In genomic region chr15:85896284-85896683, GRCm38 (mm10) we compare ENCODE assay signal across 9 mouse cellular contexts. TPM values are rescaled to one million over a fixed set of nuclear protein-coding genes. Genes with fewer than 3 reads are reported as not detected.
DNase-seq lines count a peak whose midpoint lies in the region; ATAC-seq and TF ChIP-seq lines count a peak whose summit lies in the region.
"Had no signal": no experiment of that assay in that cellular context is flagged by ENCODE, and none has a peak within 500 bp of the region (broad histone marks: within the 10 kb centered on the region; RNA-seq: fewer than 3 reads in every experiment).

No protein-coding gene starts in this region.

- 0 out of 2 replicates have a peak, but pooled peaks cover 2% of the 10 kb centered on the region for H3K4me1 ChIP-seq in kidney, embryonic 16.5 days (ENCODE audit: insufficient read depth, low read length)
- no peaks in the 10 kb centered on the region for H3K4me1 ChIP-seq in liver, embryonic 14.5 days (replicated peaks; ENCODE audit: control insufficient read depth in 2 of 2, insufficient read depth in 2 of 2, low read length in 1 of 2)
- peaks cover 19% of the 10 kb centered on the region for H3K4me1 ChIP-seq in olfactory bulb, adult 2 months (ENCODE audit: control insufficient read depth, insufficient read depth, low read length)
- H3K4me1 ChIP-seq: embryonic facial prominence, embryonic 13.5 days had no signal

- no peak overlapping the region for H3K4me2 ChIP-seq in kidney, embryonic 16.5 days (replicated peaks; ENCODE audit: low read depth, low read length)
- H3K4me2 ChIP-seq in liver, embryonic 14.5 days (ENCODE audit: low read depth) = no peak overlapping the region
- H3K4me2 ChIP-seq: embryonic facial prominence, embryonic 13.5 days had no signal

- H3K9me3 ChIP-seq in kidney, embryonic 16.5 days (ENCODE audit: low read length) = no peaks in the 10 kb centered on the region
- no peaks in the 10 kb centered on the region for H3K9me3 ChIP-seq in liver, embryonic 14.5 days (ENCODE audit: control insufficient read depth, low read length)
- H3K9me3 ChIP-seq: embryonic facial prominence, embryonic 13.5 days had no signal

- intact Hi-C loops in gastrocnemius, postnatal 14 days (cut with DNase I; ENCODE audit: low total_unique reads) = loop anchor here (5.0 kb wide), 1 partner anchor 141 kb away; no protein-coding TSS in a partner anchor

- no peak for TF ChIP-seq EP300 in liver, embryonic 14.5 days (IDR thresholded peaks at IDR 0.05; ENCODE audit: low read depth)

- 17% methylated on average over 8 of the region's 8 CpGs for WGBS in kidney, embryonic 16.5 days
- 19% methylated on average over 8 of the region's 8 CpGs for WGBS in liver, embryonic 14.5 days (ENCODE audit: insufficient replicate concordance)
- 15% methylated on average over 8 of the region's 8 CpGs for WGBS in olfactory bulb, adult 2 months

- no peak overlapping the region for H3K27ac ChIP-seq in kidney, embryonic 16.5 days (ENCODE audit: low read length)
- no peak overlapping the region for H3K27ac ChIP-seq in liver, embryonic 14.5 days
- H3K27ac ChIP-seq in olfactory bulb, adult 2 months (ENCODE audit: insufficient read depth, low read depth, low read length) = no peak overlapping the region
- H3K27ac ChIP-seq: embryonic facial prominence, embryonic 13.5 days had no signal

- peak; percentile 77 for DNase-seq in 416B (ENCODE audit: low read depth)
- DNase-seq in ZHBTc4 (ENCODE audit: low read depth, low spot score) = peak; percentile 86
- DNase-seq in gastrocnemius, postnatal 14 days = peak; percentile 70
- DNase-seq in liver, embryonic 14.5 days (ENCODE audit: low read depth in 3 of 3, low spot score in 3 of 3) = peak; percentile 32 to 35 (median 34)
- peak; percentile 63 for DNase-seq in testis, postnatal 14 days (ENCODE audit: low spot score)

- TF ChIP-seq POLR2A in olfactory bulb, adult 2 months (IDR thresholded peaks at IDR 0.05; ENCODE audit: insufficient read depth, low read depth, low read length) = no peak

- TF ChIP-seq CTCF in liver, embryonic 14.5 days (IDR thresholded peaks at IDR 0.05; ENCODE audit: low read depth) = peak; percentile 93
- TF ChIP-seq CTCF in olfactory bulb, adult 2 months (IDR thresholded peaks at IDR 0.05; ENCODE audit: insufficient read depth, low read depth, low read length) = peak; percentile 42; the same call in 1 of the 2 replicates

- no peak overlapping the region for H3K4me3 ChIP-seq in kidney, embryonic 16.5 days (ENCODE audit: low read length)
- H3K4me3 ChIP-seq in liver, embryonic 14.5 days (ENCODE audit: insufficient read depth in 1 of 2, low read depth in 2 of 2, low read length in 2 of 2) = no peak overlapping the region
- no peak overlapping the region for H3K4me3 ChIP-seq in olfactory bulb, adult 2 months (ENCODE audit: insufficient read depth, low read depth, low read length)
- H3K4me3 ChIP-seq: embryonic facial prominence, embryonic 13.5 days had no signal

- peak; percentile 84 for ATAC-seq in common myeloid progenitor, adult 5-6 weeks (replicated peaks; ENCODE audit: low read depth, poor library complexity, severe bottlenecking)
- ATAC-seq in kidney, embryonic 16.5 days (ENCODE audit: low FRiP score, low TSS enrichment) = peak; percentile 44; the same call in 1 of the 2 replicates
- ATAC-seq in liver, embryonic 14.5 days (ENCODE audit: insufficient read depth) = no peak

- H3K27me3 ChIP-seq in kidney, embryonic 16.5 days (ENCODE audit: insufficient read depth, low read length) = no peaks in the 10 kb centered on the region
- H3K27me3 ChIP-seq in liver, embryonic 14.5 days (ENCODE audit: control insufficient read depth, insufficient read depth, low read length) = no peaks in the 10 kb centered on the region
- H3K27me3 ChIP-seq: embryonic facial prominence, embryonic 13.5 days had no signal

- H3K9ac ChIP-seq in kidney, embryonic 16.5 days (replicated peaks; ENCODE audit: low read length) = no peak overlapping the region
- no peak overlapping the region for H3K9ac ChIP-seq in liver, embryonic 14.5 days (replicated peaks)
- H3K9ac ChIP-seq: embryonic facial prominence, embryonic 13.5 days had no signal

- H3K36me3 ChIP-seq in kidney, embryonic 16.5 days (ENCODE audit: insufficient read depth, low read length) = peaks cover 54% of the 10 kb centered on the region
- H3K36me3 ChIP-seq in liver, embryonic 14.5 days (replicated peaks; ENCODE audit: control insufficient read depth, insufficient read depth, low read depth) = peaks cover 13% of the 10 kb centered on the region

RNA-seq across cellular contexts. Expression of gene Trmu, which starts 17.2 kb away (rescaled TPM):
- 30.2 and 30.9 TPM in 2 replicates for total RNA-seq in common myeloid progenitor, adult 5-6 weeks (2017)
- 10 to 100 TPM; 13.7 to 21.3 TPM for total RNA-seq in gastrocnemius, postnatal 14 days (2021)
- 51.8 and 53.2 TPM in 2 replicates for polyA plus RNA-seq in kidney, embryonic 16.5 days (2015; fragmentation: Nextera tagmentation; extraction: Ambion mirVana)
- 9.5 and 15.2 TPM in 2 replicates for polyA plus RNA-seq in liver, embryonic 14.5 days (2012; rRNA removed)
- 10.9 and 12.7 TPM in 2 replicates for polyA plus RNA-seq in liver, embryonic 14.5 days (2014; fragmentation: Nextera tagmentation; extraction: Ambion mirVana)
- not detected in 2 replicates for polyA plus RNA-seq in olfactory bulb, adult 2 months (2012; ENCODE audit: insufficient read depth, insufficient read length, low replicate concordance, missing spikeins)

RNA-seq across cellular contexts. Expression of gene Gtse1, which starts 36.7 kb away (rescaled TPM):
- 16.1 and 19.5 TPM in 2 replicates for total RNA-seq in common myeloid progenitor, adult 5-6 weeks (2017)
- total RNA-seq in gastrocnemius, postnatal 14 days (2021) = 1 to 10 TPM; 1.0 to 1.4 TPM
- 31.0 and 33.1 TPM in 2 replicates for polyA plus RNA-seq in kidney, embryonic 16.5 days (2015; fragmentation: Nextera tagmentation; extraction: Ambion mirVana)
- 20.6 TPM in 2 replicates for polyA plus RNA-seq in liver, embryonic 14.5 days (2012; rRNA removed)
- polyA plus RNA-seq in liver, embryonic 14.5 days (2014; fragmentation: Nextera tagmentation; extraction: Ambion mirVana) = 21.1 and 22.9 TPM in 2 replicates
- not detected in 2 replicates for polyA plus RNA-seq in olfactory bulb, adult 2 months (2012; ENCODE audit: insufficient read depth, insufficient read length, low replicate concordance, missing spikeins)

Comparison
In these comparisons a context has a peak if more than half of its experiments do, and no peak if none do; other contexts are left out.
1. DNase-seq: peak in every context shown above with its lines; median percentile 86 in ZHBTc4; 77 in 416B; 70 in gastrocnemius, postnatal 14 days; 63 in testis, postnatal 14 days; 34 in liver, embryonic 14.5 days.
2. RNA of gene Trmu, which starts 17.2 kb away (polyA plus RNA-seq): 51.8 to 53.2 TPM in kidney, embryonic 16.5 days and 9.5 to 15.2 TPM in liver, embryonic 14.5 days; not detected in olfactory bulb, adult 2 months; every median in the first group is over 10 times any median in the second.
3. RNA of gene Gtse1, which starts 36.7 kb away (polyA plus RNA-seq): 31.0 to 33.1 TPM in kidney, embryonic 16.5 days and 20.6 to 22.9 TPM in liver, embryonic 14.5 days; not detected in olfactory bulb, adult 2 months; every median in the first group is over 10 times any median in the second.